Mouse (Mus musculus) layer of hippocampus, postnatal 25 days (tissue): Measurements from ENCODE around the gene Nckap5. TPM values are rescaled to one million over a fixed set of nuclear protein-coding genes. Genes with fewer than 3 reads are reported as not detected.

Experiments
- DNase-seq, 2 experiments: peaks; one replicate each; pipeline ENCODE4 v3.0.0; 2022; ENCODE audit warnings: mixed read lengths in 2 of 2, low spot score in 1 of 2; ENCODE audit errors: extremely low spot score in 1 of 2
- total RNA-seq, 2 experiments: library from RNA; stranded (reverse); gene quantifications; 2 replicates each; pipeline ENCODE4 v1.2.3; 2021

The Nckap5 gene
- total RNA-seq, 2 experiments from 2014 or later, result 9.1 to 13.8 TPM

DNA sequence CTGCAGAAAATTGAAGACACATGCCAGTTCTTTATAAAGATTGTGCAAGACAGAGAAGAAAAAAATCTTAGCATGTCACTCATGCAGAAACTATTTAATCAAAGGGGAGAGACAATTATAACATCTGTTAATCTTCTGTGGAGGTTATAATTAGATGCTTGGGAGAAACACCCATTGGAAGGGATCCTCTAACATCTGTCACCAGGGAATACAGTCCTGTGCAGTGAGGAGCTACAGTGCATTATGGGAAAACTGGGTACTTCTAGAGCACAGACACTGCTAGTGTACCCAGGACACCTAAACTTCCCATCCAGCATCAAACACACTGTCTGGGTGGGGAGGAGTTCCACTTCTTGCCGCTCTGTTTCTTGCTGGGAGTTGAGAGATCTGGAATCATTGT is 108.7 kb downstream of the Nckap5 start:
- DNase-seq, result no peak

DNA sequence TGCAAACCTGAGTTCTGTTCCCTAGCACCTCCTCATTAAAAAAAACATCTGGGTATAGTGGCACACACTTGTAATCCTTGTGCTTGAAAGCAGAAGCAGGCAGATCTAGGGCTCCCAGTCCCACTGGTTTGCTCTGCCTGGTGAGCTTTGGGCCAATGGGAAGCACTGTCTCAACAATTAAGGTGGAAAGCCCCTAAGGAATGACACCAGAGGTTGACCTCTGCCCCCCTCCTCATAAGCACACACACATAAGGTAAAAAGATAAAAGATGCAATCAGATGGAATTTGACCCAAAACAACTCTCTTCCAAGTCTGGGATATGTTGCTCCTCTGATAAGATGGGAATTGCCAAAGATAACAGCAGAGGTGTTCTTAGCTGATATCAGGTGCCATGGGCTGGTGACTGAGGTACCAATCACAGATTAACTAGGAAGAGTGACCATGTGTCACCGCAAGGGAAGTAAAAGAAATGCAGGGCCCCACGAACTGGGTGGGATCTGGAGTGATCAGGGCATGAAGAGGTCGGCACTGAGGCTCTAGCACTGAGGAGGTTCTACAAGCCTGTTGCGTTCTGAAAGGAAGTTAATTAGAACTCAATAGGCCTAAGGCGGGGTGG is 110.8 kb downstream of the Nckap5 start:
- DNase-seq, result no peak

DNA sequence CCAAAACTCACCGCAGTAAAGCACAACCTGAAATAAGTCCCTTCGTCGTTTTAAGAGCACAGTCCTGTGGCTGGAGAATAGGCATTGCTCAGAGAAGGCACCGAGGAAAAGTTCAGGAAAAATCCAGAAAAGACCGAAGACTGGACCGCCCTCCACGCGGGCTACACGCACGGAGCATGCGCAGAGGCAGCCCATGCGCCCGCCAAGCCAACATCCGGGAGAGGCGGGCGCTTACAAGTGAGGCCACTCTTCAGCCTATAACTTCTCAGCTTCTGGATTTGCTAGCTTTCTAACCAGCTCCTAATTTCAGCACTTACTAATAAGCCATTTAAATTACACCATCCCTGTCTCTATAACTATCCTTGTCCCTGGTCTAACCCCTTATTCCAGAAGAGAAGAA is 124.0 kb downstream of the Nckap5 start:
- no peak for DNase-seq

DNA sequence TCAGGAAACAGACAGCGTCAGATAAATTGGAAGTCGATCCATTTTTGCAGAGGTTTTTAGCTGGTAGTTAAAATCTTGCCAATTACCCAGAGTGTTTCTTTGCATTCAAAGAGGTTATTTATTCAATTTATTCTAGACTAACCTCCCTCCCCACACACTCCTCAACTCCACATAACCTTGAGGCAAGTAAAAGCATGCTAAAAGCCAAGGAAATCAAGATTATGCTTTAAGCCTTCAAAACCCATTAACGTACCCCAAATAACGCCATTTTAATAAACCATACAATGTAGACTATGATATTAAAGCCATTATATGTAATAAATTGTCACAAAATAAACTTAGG is 129.7 kb downstream of the Nckap5 start:
- no peak for DNase-seq

DNA sequence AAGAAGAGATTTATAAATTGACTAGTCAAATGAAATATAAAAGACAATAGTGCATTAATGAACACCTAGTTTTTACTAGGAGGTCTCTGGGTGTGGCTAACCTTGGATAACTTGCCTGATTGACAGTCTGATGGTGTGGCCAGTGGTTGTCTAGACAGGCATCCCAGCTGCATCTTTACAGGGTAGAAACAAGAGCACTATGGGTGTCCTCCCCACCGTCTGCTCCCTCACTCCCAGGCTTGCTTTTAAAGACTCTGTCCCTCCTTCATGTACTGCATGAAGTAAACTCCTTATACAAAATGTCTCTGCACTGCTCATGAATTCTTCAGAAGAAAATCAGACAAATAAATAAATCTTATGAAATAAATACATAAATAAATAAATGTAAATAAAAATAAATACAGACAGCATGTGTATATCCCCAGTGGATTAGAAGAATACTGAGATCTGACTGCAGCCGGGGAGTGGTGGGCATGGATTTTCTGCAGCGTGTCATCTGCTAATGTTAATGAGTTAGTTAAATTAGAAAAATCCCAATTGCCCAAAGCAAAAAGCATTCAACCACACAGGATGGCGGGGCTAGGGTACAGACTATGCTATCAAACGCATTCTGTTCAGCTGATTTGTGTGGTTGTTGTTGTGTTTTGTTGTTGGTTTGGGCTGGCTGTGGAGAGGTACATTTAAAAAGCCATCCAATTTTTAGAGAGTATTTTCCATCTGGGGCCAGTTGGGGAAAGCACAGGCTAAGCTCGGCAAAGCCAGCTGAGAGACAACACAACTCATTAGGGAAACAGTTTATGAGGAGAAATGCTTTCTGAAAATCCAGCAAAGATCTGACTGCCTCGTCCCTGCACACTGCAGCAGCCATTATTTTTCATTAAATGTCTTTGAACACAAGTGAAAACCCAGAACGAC is 130.3 kb downstream of the Nckap5 start:
- no peak for DNase-seq

DNA sequence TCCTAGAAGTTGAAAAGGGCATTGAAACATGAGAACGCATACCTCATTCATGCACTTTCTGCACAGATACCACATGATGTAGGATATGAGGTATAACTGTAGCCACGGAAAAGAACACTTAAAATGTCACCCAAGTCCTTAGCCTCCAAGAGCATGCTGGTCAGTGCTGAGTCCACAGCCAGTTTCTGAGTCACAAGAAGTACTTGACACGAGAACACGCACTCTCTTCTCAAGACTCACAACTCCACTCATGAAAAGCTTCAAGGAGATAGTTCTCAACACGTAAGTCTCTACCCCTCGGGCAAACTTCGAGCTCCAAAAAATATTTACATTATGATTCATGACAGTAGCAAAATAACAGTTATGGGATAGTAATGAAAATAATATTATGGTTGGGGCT is 137.0 kb downstream of the Nckap5 start:
- DNase-seq, result no peak

DNA sequence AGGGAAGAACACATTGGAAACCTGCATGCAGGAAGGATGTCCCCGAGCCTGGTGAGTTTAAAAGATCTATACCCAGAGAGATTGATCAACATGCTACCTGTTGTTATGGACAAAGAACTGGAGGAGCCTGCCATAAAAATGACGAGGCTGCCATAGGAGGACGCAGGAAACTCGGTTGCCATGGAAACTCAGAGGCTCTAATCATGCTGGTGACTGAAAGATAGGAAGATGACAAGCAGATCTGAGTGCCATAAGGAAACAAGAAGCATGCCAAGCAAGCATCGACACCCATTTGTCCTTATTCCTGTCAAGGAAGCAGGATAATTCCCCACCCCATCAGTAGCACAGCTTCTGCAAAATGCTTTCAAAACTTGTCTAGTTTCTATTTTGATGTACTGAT is 142.0 kb downstream of the Nckap5 start:
- DNase-seq, result no peak

DNA sequence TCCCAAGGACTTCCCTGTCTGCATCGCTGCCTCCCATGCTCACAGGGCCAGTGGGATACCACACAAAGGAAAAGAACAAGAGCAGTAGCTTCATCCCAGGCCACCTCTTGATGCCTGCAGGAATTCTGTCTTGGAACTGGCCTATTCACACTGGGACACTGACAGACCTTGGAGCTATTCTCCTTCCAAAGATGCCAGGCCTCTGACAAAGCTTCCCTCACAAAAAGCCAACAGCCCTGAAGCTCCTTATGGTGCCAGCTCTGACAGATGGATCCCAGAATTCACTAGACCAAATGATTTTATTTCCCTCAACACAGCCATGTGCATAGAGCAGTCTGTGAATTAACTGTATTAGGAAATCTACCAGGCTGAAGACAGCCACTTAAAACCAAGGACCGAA is 143.9 kb downstream of the Nckap5 start:
- DNase-seq, result peak; percentile 20 to 26

DNA sequence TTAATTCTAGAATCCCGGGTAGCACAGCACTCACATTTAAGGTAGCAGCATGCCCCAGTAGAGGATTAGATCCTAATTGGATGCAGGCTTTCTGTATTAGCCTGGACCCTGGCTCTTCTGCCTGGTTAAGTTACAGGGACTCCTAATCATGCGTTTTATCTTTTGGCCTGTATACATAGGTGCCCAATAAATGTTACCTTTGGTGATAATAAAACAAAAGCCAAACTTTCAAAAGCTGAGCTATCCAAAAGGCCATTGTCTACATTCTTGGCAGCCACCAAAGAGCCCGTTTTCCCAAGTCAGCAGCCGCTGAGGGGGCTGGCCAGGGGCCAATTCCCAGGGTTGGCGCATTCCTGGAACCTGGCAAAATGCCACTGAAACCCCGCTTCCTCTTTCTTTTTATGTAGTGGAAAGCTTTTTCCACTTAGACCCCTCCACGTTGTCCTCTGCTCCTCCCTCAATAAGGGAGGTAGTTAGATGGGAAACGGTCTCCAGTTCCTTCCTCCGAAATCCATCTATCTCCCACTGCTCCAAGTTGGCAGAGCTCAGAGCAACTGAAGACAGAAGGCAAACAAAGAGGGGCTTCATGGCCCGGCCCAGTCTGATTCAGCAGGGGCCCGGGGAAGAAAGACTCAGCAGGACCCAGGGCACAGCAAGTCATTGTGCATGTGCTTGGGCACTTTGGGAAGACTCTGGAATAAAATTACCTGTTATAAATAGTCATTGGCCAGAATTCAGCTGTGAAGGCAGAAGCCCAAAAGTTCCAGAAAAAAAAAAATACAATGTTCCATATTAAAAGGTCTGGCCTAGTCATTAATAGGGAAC is 146.8 kb downstream of the Nckap5 start:
- peak in 1 of 2 experiments; percentile 58 for DNase-seq

DNA sequence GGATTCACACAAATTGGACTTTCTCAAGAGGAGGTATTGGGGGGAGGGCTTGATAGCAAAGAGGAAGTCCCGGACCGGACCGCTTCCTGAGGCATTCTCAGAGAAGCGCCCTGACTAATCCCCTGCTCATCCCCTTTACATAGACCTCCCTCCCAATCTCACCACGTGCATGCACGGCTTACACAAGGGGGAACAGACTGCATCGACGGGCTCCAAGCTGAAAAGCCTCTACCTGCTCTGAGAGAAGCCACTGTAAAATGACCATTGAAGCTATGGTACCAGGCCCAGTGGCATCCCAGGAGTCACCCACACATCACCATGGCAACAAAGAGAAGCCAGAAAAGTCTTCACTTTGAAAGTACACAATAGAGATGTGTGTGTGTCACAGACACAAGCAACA is 148.8 kb downstream of the Nckap5 start:
- DNase-seq, result no peak

DNA sequence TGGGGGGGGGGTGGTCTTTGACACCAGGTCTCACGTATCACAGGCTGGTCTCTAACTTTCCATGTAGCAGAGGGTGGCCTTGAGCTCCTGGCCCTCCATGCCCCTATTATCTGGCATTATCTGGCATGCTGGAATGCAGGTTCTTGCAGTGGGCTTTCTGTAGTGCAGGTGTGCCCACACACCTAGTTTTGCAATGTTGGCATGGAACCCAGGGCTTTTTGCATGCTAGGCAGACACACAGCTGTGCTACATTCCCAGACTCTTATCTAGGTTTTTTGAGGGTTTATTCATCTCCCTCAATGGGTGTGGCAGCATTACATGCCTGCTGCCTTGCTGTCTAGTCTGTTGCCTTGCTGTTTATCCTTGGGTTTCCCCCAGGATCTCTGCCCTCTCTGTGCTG is 151.3 kb downstream of the Nckap5 start:
- DNase-seq, result no peak

DNA sequence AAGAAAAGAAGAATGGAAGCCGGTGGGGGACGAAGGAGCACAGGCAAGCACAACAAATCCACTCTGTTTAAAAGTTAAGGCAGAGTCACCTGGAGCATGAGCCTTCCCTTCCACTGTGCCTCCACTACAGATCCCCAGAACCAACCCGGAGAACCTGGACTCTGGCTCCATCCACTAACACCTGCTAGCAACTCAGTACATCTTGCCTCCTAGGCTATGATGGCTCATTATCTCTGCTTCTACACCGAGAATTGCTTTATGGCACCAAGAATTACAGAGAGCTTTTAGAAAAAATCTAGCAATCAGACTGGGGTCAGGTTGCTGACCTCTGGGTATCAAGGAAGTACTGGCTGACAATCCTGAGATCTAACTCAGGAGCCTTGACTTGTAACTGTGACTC is 153.3 kb downstream of the Nckap5 start:
- DNase-seq, result no peak

DNA sequence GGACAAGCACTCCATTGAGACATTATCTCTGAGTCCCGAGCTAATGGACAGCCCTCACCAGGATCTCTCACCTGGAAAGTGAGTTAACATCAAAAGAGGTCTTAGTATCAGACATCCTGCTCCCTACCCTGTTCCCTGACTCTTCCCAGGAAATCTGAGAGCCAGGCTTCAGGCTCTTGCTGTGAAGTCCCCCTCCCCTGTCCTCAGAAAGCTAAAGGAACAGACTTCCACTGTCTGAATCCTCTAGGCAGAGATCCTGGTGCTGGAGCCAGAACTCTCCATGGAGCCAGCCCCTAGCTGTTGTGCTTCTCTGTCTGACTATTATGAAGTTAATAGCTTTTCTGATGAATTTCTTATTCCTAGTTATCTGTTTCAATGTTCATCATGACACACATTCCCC is 153.8 kb downstream of the Nckap5 start:
- no peak for DNase-seq

DNA sequence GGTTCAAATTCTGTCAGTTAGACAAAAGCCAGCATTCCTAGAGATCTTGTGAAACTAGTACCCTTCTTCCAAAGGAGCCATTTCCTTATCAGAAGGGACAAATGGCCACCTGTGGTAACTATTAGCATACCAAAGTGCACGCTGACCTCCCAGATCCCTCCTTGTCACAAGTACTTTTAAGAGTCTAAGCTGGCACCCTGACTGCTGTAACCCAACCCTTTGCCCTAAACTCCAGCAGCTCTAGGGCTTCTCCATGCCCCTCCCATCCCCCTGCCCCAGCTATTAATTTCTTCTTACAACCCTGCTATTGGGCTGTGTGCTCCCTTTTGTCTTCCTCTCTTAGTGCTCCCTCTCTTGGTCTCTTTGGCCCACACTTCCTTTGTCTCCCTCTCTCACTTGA is 155.5 kb downstream of the Nckap5 start:
- no peak for DNase-seq

DNA sequence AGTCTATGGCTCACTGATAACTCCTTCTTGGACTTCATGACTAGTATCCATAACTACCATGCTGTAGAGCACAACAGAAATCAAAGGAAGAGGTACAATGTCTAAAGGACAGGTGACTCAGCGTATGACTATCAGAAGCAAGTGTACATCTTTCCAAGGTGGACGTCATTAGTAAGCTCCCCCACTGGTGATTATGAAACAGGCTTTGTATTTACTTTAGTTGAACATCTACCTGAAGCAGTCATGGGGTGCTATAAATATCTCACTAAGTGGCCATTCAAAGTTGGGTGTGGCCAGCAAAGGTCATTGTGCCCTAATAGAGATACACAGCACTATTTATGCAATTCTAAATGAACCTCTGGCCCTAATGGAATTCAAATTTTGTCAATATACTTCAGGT is 157.4 kb downstream of the Nckap5 start:
- DNase-seq, result no peak

DNA sequence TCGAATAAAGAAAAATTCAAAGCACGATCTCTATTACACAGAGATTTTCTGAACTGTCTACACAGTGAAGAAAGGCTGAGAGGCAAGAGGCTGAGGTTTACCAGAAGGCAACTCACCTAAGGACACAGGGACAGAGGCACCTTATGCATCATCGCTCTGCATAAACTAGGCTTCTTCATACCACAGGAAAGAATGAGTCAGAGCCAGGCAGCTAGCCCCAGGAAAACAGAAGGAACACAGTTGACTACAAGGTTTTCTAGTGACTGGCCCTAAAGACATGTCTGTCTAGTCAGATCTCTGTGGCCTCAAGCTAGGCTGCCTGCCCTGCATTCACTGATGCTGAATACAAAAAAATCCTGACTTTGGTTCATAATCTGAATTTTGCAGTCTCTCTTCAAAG is 160.1 kb downstream of the Nckap5 start:
- no peak for DNase-seq

DNA sequence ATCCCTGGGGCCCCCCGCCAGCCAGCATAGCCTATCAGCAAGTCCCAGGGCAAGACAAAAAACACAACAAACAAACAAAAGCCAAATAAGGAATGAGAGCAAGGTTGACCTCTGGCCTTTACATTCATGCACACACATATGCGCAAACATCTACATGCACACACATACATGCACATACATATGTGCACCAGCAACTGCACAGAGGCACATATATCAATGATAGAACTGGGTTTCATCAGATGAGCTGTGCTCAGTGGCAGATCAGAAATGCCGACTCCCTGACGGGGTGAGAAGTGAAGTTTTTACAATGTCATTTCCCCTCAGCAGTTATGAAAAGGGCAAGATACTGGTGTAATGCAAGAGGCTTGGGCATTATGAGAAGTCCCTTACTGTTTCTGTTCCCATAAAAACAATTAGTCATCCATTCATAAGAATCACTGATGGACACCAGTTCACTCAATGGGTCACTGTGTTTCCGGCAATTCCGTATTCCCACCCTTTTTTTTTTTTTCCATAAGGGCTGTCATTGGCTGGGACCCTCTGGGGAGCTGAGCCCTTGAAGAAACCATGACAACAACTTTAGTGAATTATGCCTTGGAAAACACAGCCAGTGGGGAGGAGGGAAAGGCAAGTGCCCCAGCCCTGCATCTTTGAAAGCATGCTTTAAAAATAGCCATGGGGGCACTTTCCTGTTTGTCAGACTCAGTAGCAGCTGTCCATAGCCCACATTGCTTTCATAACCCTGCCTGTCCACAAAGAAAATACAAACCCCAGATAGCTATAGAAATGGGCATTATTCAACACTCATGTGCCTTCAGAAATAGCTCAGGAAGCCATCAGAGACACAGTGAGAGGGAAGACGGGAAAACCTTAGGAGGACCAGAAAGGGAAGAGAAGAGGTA is 170.2 kb downstream of the Nckap5 start:
- DNase-seq, result no peak

DNA sequence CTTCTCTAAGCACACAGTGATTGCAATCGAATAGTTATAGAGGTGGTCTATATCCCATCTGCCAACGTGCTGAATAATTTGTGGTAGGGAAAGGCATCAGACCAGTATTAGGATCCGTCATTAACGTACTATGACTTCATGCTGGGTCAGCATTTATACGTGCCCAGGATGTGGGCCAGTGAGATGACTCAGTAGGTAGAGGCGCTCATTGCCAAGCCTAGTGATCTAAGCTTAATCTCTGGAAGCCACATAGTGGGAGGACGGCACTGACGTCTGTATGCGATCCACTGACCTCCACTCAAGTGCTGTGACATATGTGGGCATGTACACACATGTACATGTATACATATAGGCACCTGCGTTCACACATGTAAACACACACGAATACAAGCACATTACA is 171.9 kb downstream of the Nckap5 start:
- no peak for DNase-seq

DNA sequence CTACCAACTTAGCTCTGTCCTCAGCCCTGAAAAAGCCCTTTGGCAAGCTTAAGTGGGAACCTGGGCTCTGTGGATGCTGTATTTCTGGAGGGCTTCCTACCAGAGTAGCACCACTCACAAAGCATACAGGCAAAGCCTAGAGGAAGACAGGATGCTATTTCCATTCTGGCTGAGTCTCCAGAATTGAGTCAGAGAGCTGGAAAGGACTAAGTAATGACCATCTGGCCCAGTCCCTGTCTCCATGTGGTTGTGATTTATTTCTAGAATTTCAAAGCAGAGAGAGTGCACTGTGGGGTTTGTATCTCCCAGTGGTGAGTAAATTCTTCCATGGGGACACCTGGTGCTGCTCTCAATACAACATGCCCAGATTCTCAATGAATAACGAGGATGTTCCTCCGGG is 174.4 kb downstream of the Nckap5 start:
- peak; percentile 12 to 24 for DNase-seq

DNA sequence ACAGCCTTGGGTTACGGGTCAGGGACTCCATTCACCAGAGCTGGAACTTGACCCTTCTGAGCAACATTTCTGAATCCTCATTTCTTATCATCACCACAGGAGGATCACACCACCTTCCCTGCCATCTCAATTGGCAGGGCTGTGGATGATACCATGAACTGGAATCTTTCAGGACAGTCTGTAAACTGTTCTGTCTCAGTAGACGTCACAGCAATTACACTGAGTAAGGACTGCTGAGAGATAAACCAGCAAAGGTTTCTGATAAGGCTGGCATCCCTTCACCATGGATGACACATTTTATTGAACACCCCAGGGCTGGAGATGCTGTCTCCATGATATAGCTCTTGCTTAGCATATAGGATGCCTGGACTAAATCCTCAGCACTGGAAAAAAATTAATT is 178.5 kb downstream of the Nckap5 start:
- no peak for DNase-seq
